Mouse (Mus musculus) retina, postnatal 1 day (tissue): ENCODE measurements at regions not wholly inside any gene's neighbourhood (a gene's known extent, or its start where the extent isn't known, plus 50 kb on each side); places are given as distances from the start of the nearest gene placed in this dataset.

ENCODE experiments used
- DNase-seq: peaks from one replicate; pipeline ENCODE4 v3.0.0-alpha.2; 2012

DNA sequence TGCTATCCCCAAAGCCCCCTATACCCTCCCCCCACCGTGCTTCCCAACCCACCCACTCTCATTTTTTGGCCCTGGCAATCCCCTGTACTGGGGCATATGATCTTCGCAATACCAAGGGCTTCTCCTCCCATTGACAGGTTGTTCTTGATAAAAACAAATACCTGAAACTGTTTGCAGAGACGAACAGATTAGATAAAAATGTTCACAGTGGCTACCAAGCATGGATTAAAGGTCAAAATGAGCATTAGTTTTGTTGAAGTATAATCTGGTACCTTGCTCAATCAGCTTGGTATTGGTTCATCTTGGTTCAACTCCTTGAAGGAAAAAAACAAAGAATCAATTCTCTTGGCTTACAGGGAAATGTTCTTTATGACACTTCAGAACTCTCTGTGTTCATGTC, 81.5 kb upstream of the Dab2 start:
- DNase-seq, result no peak

DNA sequence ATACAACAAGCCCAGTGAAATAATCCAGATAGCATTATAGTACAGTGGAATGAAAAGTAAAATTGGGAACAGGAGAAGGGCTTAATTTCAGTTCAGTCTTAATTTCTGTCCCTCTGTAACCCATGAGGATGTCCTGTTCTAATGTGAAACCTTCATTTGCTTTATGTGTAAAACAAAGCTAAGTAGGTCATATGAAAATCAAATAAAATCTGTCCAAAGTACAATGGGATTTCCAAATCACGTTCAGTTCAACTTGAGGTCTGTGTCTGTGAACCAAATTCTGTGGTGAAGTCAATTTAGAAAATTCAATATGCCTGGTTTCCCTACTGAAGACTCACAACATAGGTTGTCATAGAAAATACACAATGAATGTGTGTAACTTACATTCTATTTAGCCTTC, 74.4 kb upstream of the Dab2 start:
- DNase-seq, result no peak

DNA sequence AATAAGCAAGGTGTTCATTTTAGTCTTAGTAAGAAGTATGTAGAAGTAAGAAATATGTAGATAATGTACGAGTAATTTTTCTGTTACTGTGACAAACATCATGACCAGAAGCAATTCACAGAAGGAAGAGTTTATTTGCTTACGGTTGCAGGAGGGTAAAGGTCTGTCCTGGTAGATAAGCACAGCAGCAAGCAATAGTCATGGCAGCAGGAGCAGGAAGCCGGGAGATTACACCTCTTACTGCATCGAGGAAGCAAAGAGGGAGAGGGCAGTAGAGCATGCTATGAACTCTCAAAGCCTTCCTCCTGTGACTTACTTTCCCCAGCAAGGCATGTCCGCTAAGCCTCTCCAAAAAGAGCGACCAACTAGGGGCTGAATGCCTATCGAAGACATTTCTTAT, 69.0 kb upstream of the Dab2 start:
- no peak for DNase-seq

DNA sequence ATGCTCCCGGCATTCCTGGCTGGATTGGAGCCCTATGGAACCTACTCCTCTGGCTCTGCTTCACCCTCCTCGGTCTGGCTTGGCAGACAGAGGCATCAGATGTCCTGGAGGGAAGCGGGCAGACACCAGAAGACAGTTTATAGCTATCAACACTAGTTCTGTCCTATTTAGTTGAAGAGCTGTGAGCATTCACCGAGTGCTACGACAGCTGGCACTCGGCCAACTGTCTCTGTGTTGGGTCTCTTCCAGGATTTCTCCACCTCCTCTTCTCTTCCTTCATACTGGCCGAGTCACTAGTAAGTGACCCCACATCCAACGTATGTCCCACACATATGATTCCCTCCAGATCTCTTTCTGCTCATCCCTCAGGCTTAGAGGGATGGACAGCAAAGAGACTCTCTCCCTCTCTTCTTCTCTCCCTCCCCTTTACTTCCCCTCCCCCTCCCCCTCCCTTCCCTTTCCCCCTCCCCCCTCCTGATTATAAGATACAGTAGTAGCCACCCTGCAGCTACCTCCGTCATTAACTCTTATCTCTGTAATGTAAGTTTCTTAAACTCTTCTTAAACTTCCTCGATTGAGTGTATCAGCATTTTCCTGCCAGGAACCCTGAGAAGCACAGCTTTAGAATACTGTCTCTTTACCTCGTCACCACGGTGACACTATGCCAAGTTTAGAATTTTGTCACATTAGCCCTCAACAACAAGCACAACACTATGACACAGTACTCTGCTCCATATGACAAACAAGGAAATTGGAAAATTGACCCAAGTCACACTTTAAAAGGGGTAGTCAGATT, 68.1 kb upstream of the Dab2 start:
- peak; percentile 58 for DNase-seq

DNA sequence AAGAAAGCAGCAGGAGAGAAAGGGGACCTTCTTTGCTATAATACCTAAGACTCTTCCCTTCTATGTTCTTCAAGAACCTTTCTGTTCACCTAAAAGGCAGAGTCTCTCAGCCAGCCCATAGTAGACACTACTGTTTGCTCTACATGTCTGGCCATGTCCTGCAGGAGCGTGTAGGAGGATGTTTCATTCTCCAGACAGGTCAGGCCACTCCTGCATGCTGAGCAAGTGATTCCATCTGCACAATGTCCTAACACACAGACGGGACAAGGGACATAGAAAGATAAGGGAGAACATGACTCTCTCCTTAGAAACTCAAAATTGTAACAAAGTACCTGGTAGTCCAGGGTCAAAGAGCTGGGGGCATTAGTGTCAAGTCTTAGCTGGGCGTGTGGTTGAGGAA, 66.0 kb upstream of the Dab2 start:
- no peak for DNase-seq

DNA sequence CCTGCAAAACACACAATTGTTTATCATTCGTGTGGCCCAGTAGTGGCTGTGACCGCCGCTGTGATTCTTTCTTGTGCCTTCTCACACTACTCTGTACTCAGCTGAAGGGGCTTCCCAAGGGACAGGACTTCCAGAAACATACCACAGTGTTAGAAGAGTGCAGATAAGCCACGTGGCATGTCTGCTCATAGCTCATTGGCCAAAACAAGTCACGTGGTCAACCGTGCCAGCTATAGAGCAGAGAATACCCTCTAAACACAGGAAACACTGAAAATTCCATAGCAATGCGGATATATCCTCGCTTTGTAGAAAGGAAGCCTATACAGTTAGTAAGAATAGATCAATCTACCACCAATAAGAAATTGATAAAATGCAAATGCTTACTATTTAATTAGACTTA, 63.0 kb upstream of the Dab2 start:
- no peak for DNase-seq

DNA sequence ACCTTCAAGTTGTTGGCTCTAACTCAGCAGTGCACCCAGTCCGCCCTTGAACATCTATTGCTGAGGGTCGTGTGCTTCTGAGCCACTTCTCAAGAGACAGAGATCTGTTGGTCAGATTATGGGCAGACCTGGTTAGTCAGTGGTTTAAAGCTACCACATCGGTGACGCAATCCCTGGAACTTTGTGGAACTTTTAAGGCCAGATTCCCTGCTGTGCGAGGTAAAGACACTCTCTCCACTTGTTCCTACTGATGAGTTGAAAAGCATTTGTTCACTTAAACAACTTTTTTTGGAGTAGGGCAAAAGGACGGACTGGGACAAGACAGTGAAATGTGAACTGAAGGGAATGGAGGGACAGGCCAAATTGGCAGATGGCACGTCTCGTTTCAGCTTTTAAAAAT, 61.9 kb upstream of the Dab2 start:
- no peak for DNase-seq

DNA sequence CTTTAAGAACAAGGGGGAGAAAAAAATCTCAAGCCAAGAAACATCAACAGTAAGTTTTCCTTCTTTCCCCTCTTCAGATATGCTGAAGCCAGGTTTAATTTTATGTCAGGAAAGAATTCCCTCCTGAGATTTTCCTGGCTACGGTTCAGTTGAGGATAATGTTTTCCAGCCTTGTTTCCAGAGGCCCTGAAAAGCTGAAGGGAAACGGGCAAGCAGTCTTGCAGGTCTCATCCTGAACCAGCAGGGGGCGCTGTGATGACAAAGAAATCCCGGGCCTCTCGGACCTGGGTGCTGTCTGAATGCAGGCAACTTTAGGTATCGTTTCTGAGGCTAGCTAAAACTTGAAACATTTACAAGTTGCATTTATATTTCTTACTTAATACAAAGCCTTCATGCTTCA, 61.5 kb upstream of the Dab2 start:
- DNase-seq, result peak; percentile 76

DNA sequence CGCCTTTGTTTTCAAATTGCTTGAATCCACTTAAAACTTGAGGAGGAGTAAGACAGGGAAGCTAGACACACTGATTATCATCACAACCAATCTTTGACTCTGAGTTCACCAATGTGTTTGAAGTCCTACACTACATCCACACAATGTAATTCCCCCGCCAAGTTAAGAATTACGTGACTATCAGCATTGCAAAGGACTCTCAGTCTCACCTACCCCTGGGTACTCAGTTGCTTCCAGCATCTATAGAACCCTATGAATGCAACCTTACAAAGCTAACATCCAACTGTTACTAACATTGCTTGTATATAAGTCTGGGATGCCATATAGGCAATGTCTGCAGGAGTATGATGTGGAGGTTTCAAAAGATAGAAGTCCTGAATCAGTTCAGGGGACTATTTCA, 60.8 kb upstream of the Dab2 start:
- no peak for DNase-seq

DNA sequence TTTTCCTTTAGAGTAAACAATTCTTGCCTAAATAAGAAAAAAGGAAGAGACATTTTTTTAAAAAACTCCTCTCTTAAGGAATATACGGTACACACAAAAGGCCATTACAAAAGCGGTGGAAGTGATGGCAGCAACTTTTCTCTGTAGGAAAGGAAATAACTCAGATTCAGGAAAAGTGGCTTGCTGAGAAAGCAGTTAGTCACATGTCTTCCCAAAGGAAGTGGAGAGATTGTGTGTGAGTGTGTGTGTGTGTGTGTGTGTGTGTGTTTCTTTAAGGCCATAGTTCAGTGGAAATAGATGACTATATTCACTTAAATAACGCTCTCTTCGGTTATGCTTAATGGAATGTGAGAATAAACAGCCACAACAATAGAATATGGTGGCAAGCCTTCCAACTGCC, 57.5 kb upstream of the Dab2 start:
- no peak for DNase-seq

DNA sequence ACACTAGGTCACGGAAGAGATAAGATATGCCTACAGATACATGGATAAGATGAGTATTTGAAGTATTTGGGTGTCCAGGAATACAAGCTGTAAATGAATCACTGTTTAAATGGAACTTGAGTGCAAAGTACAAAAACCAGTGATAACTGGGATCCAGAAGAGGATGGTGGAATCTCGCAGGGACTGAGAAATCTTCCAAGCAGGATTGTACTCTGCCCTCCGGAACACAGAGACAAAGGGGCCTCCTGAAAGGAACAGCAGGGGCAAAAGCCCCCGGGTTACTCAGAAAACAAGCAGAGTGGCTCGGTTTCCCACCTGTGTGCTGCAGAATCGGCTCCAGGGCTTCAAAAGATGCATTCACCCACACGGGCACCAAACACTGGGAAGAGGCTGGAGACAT, 55.2 kb upstream of the Dab2 start:
- DNase-seq, result no peak

DNA sequence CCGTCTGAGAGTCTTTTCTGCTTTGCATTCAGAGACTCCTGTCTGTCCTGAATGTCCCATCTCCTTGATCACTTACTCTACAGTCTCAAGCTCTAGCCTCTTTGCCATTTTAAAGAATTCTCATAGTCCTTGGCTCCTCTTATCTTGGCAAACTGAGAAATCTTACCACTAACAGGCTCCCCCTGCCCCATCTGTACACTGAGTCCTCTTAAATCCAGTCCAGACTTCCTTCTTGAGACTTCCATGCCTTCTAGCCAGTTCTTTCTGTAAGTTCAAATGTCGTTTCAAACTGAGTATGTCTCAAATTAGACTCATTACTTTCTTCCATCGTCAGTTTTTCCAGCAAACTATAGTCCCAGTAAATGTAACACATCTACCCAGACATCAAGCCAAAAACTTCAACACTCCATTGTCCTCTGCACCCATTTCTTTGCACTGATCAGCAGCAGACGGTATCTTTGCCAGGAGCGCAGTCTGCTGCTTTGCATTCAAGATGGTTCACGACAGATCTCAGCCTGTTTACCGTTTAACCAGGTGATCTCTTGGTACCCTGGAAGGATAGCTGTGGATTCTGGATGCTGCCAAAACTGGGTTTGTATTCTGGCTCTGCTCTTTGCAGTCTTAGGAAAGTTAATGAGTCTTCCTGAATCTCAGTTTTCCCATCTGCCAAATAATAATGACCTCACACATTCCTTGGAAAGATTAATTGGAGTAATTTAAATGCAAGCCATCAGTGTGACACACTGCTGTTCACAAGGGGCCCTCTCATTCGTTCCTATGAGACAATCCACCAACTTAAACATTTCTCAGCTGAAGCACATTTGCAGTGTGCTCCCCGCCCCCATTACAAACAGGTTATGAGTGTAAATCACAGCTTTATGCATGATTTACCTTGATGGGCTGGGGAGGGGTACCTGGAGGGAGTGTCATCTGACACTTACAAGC, 53.4 kb upstream of the Dab2 start:
- peak; percentile 40 for DNase-seq

DNA sequence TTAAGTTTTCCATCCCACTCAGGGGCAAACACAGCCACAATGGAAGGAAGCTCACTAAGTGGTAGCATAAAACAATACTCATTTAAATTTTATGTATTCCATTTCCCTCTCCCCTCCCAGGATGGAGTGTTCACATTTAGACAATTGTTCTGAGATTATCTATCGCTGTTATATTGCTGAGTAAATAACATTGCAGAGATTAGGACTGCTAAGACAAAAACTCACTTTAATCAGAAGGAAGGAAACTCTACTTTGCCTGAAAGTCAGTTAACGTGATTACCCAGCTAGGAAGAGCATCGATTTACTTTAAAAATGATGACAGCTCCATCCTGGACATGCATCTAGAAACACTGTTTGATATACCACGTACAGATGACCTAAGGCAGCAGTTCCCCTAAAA, 51.1 kb upstream of the Dab2 start:
- no peak for DNase-seq
